Mouse (Mus musculus) liver, embryonic 11.5 days (tissue): ENCODE measurements around the gene Nr6a1. TPM values are rescaled to one million over a fixed set of nuclear protein-coding genes. Genes with fewer than 3 reads are reported as not detected.

Source experiments
- ATAC-seq: fragments of 200-750 bp; cut with Nextera tagmentation; replicated peaks from 2 replicates; pipeline ENCODE4 v1.8.0; 2017; ENCODE audit warnings: moderate number of reproducible peaks, mild to moderate bottlenecking, moderate TSS enrichment, moderate library complexity; ENCODE audit not compliant: low FRiP score
- DNase-seq: peaks from one replicate; pipeline ENCODE4 v3.0.0-alpha.2; 2017; ENCODE audit warnings: low spot score
- H3K27ac ChIP-seq: fragments of 300-500 bp; sonication (generic); 2 replicates; pipeline ENCODE4 v1.5.1; 2014; ENCODE audit warnings: mild to moderate bottlenecking, low read depth, low read length, control low read depth
- H3K27me3 ChIP-seq: fragments of 300-500 bp; sonication (generic); replicated peaks from 2 replicates; pipeline ENCODE4 v1.6.1; 2014; ENCODE audit warnings: low read length, mixed read lengths; ENCODE audit not compliant: control insufficient read depth, insufficient read depth
- H3K36me3 ChIP-seq: fragments of 300-500 bp; sonication (generic); 2 replicates; pipeline ENCODE4 v1.6.1; 2014; ENCODE audit warnings: mild to moderate bottlenecking, low read length, moderate library complexity, mixed read lengths; ENCODE audit not compliant: control insufficient read depth, insufficient read depth
- H3K4me1 ChIP-seq: fragments of 300-500 bp; sonication (generic); replicated peaks from 2 replicates; pipeline ENCODE4 v1.6.1; 2014; ENCODE audit warnings: low read length, mixed read lengths; ENCODE audit not compliant: control insufficient read depth, insufficient read depth
- H3K4me2 ChIP-seq: fragments of 300-500 bp; sonication (generic); 2 replicates; pipeline ENCODE4 v1.6.1; 2014; ENCODE audit warnings: mild to moderate bottlenecking, control low read depth, moderate library complexity
- H3K4me3 ChIP-seq: fragments of 300-500 bp; sonication (generic); 2 replicates; pipeline ENCODE4 v1.5.1; 2014; ENCODE audit warnings: low read depth, low read length, control low read depth
- H3K9ac ChIP-seq: fragments of 300-500 bp; sonication (generic); 2 replicates; pipeline ENCODE4 v1.6.1; 2014; ENCODE audit warnings: low read depth, low read length, control low read depth
- H3K9me3 ChIP-seq: fragments of 300-500 bp; sonication (generic); 2 replicates; pipeline ENCODE4 v1.6.1; 2016; ENCODE audit warnings: low read length, inconsistent platforms, mixed read lengths; ENCODE audit not compliant: control insufficient read depth
- WGBS: fragments of 180-500 bp; shearing (Covaris S2); extraction: QIAGEN DNeasy Blood & Tissue Kit; methylation state at CpG from one replicate; pipeline ENCODE4 v1.1.7; 2014; 5-methylcytosine and 5-hydroxymethylcytosine counted together
- polyA plus RNA-seq: library from polyadenylated mRNA; unstranded; fragments of >200 nt; fragmentation: Nextera tagmentation; extraction: Ambion mirVana; gene quantifications from 2 replicates; pipeline ENCODE4 v1.2.1, GENCODE M21; 2014

The Nr6a1 gene
- polyA plus RNA-seq, 1 experiment from 2014 or later = 5.1 TPM

- H3K4me3 ChIP-seq = no peak overlapping the region
- H3K27me3 ChIP-seq = no peaks in the 10 kb centered on the region
- H3K27ac ChIP-seq = no peak overlapping the region
- no peaks in the 10 kb centered on the region for H3K9me3 ChIP-seq
- no peak overlapping the region for H3K4me2 ChIP-seq
- no peak overlapping the region for H3K9ac ChIP-seq
- no peaks in the 10 kb centered on the region for H3K4me1 ChIP-seq
- WGBS = 74% methylated on average over 1 of the region's 1 CpGs
- no peaks in the 10 kb centered on the region for H3K36me3 ChIP-seq
- ATAC-seq (no peak; the same call in 1 of the 2 replicates), DNase-seq (no peak)
These were observed 52.9 kb downstream of the Nr6a1 start for GRCm38 (mm10) chr2:38874544-38875108.

GRCm38 (mm10) chr2:38872730-38873129 is 54.8 kb downstream of the Nr6a1 start:
- Histone ChIP-seq H3K9me3 (no peaks in the 10 kb centered on the region), H3K36me3 (no peaks in the 10 kb centered on the region), H3K4me2 (no peak overlapping the region), H3K4me1 (no peaks in the 10 kb centered on the region), H3K27me3 (no peaks in the 10 kb centered on the region), H3K4me3 (no peak overlapping the region), H3K9ac (no peak overlapping the region), H3K27ac (no peak overlapping the region)
- no peak for ATAC-seq
- WGBS = 75% methylated on average over 1 of the region's 1 CpGs
- no peak for DNase-seq

GRCm38 (mm10) chr2:38866711-38867110 is 60.8 kb downstream of the Nr6a1 start:
- DNase-seq = no peak
- Histone ChIP-seq H3K27me3 (no peaks in the 10 kb centered on the region), H3K4me1 (no peaks in the 10 kb centered on the region), H3K4me3 (no peak overlapping the region), H3K4me2 (no peak overlapping the region), H3K9me3 (no peaks in the 10 kb centered on the region), H3K27ac (no peak overlapping the region), H3K36me3 (no peaks in the 10 kb centered on the region), H3K9ac (no peak overlapping the region)
- 82% methylated on average over 1 of the region's 1 CpGs for WGBS
- ATAC-seq = no peak

GRCm38 (mm10) chr2:38864011-38864410 is 63.5 kb downstream of the Nr6a1 start:
- ATAC-seq = no peak
- 38% methylated on average over 4 of the region's 4 CpGs for WGBS
- no peaks in the 10 kb centered on the region for H3K27me3 ChIP-seq
- H3K27ac ChIP-seq = no peak overlapping the region
- no peak overlapping the region for H3K4me2 ChIP-seq
- no peak for DNase-seq
- no peaks in the 10 kb centered on the region for H3K4me1 ChIP-seq
- H3K36me3 ChIP-seq = no peaks in the 10 kb centered on the region
- H3K9me3 ChIP-seq = no peaks in the 10 kb centered on the region
- no peak overlapping the region for H3K9ac ChIP-seq
- no peak overlapping the region for H3K4me3 ChIP-seq

GRCm38 (mm10) chr2:38851797-38852196 is 75.7 kb downstream of the Nr6a1 start:
- Histone ChIP-seq H3K27ac (no peak overlapping the region), H3K4me3 (no peak overlapping the region), H3K4me1 (no peaks in the 10 kb centered on the region), H3K36me3 (no peaks in the 10 kb centered on the region), H3K27me3 (no peaks in the 10 kb centered on the region), H3K9ac (no peak overlapping the region), H3K9me3 (no peaks in the 10 kb centered on the region), H3K4me2 (no peak overlapping the region)
- DNase-seq (no peak), ATAC-seq (no peak)
- 46% methylated on average over 1 of the region's 1 CpGs for WGBS

GRCm38 (mm10) chr2:38846319-38846718 is 81.2 kb downstream of the Nr6a1 start:
- H3K36me3 ChIP-seq = no peaks in the 10 kb centered on the region
- ATAC-seq (no peak), DNase-seq (no peak)
- no peak overlapping the region for H3K9ac ChIP-seq
- no peaks in the 10 kb centered on the region for H3K9me3 ChIP-seq
- H3K27ac ChIP-seq = no peak overlapping the region
- WGBS = 90% methylated on average over 2 of the region's 2 CpGs
- no peaks in the 10 kb centered on the region for H3K27me3 ChIP-seq
- no peak overlapping the region for H3K4me3 ChIP-seq
- H3K4me2 ChIP-seq = no peak overlapping the region
- no peaks in the 10 kb centered on the region for H3K4me1 ChIP-seq

GRCm38 (mm10) chr2:38835489-38835888 is 92.0 kb downstream of the Nr6a1 start:
- Histone ChIP-seq H3K36me3 (no peaks in the 10 kb centered on the region), H3K4me1 (no peaks in the 10 kb centered on the region), H3K9ac (no peak overlapping the region), H3K4me2 (no peak overlapping the region), H3K27ac (no peak overlapping the region), H3K27me3 (no peaks in the 10 kb centered on the region), H3K9me3 (no peaks in the 10 kb centered on the region), H3K4me3 (no peak overlapping the region)
- ATAC-seq (no peak), DNase-seq (no peak)
- 57% methylated on average over 6 of the region's 6 CpGs for WGBS

- Histone ChIP-seq H3K27me3 (no peaks in the 10 kb centered on the region), H3K36me3 (no peaks in the 10 kb centered on the region), H3K9ac (no peak overlapping the region), H3K4me1 (peaks cover 3% of the 10 kb centered on the region; the same call in 1 of the 2 replicates), H3K4me2 (no peak overlapping the region), H3K4me3 (no peak overlapping the region), H3K9me3 (no peaks in the 10 kb centered on the region), H3K27ac (no peak overlapping the region)
- ATAC-seq (no peak), DNase-seq (no peak)
These were observed 95.5 kb downstream of the Nr6a1 start for GRCm38 (mm10) chr2:38831976-38832375.

GRCm38 (mm10) chr2:38829521-38829920 is 98.0 kb downstream of the Nr6a1 start:
- Histone ChIP-seq H3K36me3 (no peaks in the 10 kb centered on the region), H3K27me3 (no peaks in the 10 kb centered on the region), H3K4me2 (no peak overlapping the region), H3K9me3 (no peaks in the 10 kb centered on the region), H3K9ac (no peak overlapping the region), H3K4me3 (no peak overlapping the region), H3K4me1 (peaks cover 3% of the 10 kb centered on the region; the same call in 1 of the 2 replicates), H3K27ac (no peak overlapping the region)
- WGBS = 63% methylated on average over 1 of the region's 1 CpGs
- DNase-seq (no peak), ATAC-seq (no peak)
